Mouse (Mus musculus) frontal cortex, postnatal 25 days (tissue): Measurements from ENCODE around the gene Gbp8.
A peak's percentile ranks its signal among the peaks of the same experiment; 100 is the strongest.
"Not testable (repeated sequence)": the region's sequence is repeated elsewhere in the genome, so short reads cannot be mapped to it uniquely, and the experiment has no call there.

ENCODE experiments used
- DNase-seq, 2 experiments: peaks; one replicate each; pipeline ENCODE4 v3.0.0; 2022; ENCODE audit warnings: low spot score in 2 of 2

Gbp8 gene

DNA sequence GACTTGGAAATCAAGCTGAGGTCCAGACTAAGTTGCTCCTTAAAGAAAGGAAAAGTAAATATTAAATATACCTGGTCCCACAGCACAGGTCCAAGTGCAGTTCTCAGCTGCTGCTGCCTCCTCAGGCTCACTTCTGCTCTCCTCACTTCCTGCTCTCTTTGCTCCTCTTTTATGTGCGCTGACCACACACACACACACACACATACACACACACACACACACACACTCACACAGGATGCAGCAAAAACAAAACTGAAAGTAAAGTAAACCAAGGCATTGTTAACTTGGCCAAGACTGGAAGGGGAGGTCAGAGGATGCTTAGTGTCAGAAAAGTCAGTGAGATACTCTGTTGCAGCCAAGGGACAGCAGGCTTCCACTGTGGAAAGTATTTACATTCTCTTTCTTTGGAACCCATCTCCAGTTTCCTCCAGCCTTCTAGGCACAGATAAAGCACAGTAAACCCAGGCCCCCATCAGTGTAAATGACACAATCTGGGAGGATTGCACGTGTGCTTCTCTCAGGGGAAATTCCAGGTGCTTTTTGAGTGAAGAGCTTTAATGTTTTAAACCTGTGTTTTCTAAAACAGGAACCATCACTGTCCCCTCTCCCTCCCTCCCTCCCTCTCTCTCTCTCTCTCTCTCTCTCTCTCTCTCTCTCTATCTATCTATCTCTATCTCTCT is at the start of gene Gbp8, which contains the start of the genes Gbp9 and Gbp4:
Gbp8 (minus strand) TSS at position 132 of the 680 bp plus-strand sequence.
Gbp9 (minus strand) TSS at position 131 of the 680 bp plus-strand sequence.
Gbp4 (minus strand) TSS at position 178 of the 680 bp plus-strand sequence.
- not testable (repeated sequence) for DNase-seq

DNA sequence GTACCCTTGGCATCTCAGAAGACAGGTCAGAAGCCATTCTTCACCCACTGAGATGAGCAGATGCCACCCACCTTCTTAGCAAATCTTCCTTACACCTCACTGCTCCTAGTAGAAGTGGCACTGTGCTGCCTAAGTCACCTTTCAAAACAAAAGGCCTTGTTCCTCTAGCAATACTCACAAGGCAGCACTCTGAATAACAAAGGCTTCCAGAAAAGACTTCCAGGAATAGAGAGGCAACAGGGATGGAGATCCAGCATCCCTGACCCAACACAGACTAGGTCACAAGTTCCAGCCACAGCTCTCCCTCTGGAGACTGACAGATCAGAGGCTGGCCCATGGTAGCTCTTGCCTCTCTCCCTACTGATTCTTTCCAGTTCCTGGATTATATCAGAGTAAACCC is 42.1 kb upstream of the Gbp8 start:
- no peak for DNase-seq

- no peak for DNase-seq
Observed at GRCm38 (mm10) chr5:105156582-105156981, 17.2 kb upstream of the Gbp8 start.

DNA sequence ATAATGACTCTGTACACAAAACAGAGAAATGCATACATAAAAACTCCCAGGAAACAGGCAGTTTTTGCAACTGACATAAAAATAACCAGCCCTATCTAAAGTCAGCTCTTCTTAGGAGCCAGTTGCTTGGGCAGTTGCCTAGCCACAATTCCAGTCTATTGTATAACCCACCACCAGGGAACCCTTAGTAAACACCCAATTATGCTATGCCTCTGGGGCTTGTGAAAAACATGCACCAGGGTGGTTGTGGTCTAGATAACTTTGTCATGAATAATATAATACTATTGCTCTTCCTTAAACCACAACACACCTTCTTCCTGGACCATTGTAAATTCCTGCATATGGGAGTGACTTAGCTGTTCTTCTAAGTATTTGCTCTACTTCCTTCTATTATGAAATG is 14.7 kb upstream of the Gbp8 start:
- no peak for DNase-seq

DNA sequence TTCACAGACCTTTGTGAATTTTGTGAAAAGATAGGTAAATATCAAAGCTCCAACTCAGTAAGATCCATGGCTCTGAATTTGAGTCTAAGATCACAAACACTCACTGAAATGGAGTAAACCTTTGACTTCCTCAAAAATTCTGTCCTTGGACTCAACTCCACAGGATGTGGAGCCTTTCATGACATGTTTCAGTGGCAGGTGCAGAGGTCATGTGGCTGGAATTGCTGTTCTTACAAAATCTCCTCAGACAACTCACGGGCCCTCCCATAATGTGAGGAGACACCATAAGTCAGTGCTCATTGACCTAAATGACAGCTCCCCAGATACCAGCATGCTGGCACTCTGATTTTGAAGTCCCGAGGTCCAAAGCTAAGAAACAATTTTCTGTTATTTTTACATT is 8.7 kb upstream of the Gbp8 start:
- not testable (repeated sequence) for DNase-seq

- no peak for DNase-seq
Observed at GRCm38 (mm10) chr5:105146447-105146846, 7.1 kb upstream of the Gbp8 start.

- DNase-seq = not testable (repeated sequence)
Observed at GRCm38 (mm10) chr5:105145731-105146130, 6.4 kb upstream of the Gbp8 start.

DNA sequence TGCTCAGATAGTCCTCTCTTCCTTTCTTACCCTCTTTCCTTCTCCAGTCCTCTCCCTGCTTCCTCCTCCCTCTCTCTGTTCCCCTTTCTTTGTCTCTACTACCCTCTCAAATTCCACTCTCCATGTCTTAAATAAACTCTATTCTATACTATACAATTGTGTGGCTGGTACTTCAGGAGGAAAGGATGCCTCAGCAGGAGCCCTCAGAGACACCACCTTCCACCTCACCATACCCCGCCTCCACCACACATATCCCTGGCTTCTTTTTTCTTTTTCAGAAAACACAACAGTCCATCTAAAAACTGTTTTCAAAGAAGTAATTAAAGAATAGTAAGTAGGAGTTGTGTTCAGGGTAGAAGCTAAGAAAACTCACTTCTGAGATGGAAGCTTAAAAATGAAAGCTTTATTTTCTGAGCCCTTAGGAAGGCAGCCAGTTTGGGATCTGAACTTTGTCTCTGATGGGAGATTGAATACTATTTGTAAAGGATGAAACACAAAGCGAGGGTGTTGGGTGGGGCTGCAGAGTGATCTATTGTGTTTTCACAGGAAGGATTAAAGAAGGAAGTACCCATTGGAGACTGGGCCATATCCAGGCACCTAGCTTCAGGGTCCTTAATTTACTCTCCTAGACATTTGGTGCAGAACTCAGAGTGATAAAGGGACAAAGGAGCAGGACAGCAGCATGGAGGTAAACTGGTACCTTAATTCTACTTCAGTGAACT is 910 bp upstream of the Gbp8 start:
- not testable (repeated sequence) for DNase-seq

- no peak for DNase-seq
Observed at GRCm38 (mm10) chr5:105138906-105139305, 434 bp downstream of the Gbp8 start.

- DNase-seq = not testable (repeated sequence)
Observed at GRCm38 (mm10) chr5:105136706-105137304, 2.5 kb downstream of the Gbp8 start.

DNA sequence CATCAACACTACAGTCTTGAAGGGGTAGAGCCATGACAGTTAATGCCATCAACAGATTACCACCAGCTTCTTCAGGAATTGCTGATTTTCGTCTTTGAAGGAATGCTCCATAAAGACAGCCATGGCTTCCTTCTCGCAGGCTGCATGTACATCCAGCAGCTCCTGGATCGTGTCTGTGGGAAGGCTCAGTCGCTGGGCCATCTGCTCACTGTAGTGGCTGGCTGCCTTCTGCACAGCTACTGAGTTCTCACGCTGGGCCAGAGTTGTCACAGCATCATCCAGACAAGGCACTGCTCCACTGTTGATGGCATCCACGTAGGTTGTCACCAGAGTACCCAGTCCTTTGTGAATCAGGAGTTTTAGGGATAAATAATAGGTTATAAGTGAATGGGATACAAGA is 17.6 kb downstream of the Gbp8 start:
- peak in 1 of 2 experiments; percentile 10 for DNase-seq

DNA sequence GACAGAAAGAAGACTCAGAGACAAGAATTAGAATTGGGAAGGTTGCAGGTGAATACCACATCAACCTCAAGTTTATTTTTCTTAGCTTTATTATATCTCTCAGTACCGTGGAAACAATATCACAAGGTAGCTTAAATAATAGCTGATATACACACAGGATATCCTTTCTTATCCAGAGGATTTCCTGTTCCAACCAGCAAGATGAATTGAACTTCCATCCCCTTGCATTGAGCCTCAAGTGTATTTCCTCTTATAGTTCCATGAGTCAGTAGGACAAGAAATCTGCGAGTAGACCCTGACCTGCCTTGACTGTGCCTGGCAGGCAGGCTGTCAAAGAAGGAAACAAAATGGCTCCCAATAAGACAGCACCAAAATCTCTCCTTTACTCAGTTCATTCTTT is 23.6 kb downstream of the Gbp8 start:
- no peak for DNase-seq

DNA sequence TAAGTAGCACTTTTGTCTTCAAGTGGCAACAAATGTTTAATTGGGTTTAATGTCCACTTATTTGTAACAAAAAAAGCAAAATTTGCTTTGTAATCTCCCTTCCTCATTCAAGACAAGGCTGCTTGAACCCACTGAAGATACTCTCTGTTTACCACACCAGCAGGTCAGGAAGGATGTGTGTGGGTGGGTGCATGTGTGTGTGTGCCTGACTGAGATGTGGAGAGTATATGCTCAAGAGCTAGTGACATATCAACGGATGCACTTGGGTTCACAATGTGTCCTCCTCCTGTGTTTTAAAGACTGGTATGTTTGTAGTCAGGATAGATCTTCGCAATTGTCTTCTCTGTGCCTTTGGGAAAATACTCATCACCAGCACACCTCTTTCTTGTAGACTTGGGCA is 24.6 kb downstream of the Gbp8 start:
- no peak for DNase-seq

DNA sequence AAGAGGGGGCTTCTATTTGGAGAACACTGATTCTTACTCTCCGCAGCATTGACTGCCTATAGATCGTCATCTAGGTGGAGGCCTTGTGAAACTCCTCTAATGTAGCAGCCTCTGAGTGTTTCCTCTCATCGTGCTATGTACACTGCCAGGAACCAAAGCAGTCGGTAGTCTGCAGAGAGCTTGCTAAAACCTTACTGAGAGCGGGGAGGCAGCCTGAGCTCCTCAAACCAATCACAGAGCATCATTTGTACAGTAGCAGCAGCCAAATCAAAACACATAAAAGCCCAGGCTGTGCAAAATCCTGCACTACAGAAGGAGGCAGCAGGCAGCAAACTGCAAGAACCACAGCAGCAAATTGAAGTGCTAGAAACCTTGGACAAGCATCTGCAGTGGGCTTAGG is 25.7 kb downstream of the Gbp8 start:
- no peak for DNase-seq

GRCm38 (mm10) chr5:105110271-105110852 is 29.0 kb downstream of the Gbp8 start:
- DNase-seq = peak in 1 of 2 experiments; percentile 4

DNA sequence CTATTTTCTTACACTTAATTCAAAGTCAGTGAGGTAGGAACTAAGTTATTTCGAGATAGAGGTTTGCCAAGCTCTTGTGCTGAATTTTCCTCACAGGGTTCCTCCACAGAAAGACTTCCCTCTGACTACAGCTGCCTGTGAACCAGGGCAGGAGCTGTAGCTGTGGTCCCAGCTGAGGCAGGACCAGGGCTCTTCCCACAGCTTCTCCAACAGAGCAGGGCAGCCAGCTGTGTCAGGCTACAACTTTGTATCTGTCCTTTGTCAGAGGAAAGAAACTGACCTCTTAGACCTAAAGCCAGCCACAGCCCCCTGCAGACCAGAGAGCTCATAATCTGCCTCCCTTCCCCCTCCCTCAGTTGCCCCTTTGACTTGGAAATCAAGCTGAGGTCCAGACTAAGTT is 29.6 kb downstream of the Gbp8 start:
- not testable (repeated sequence) for DNase-seq

DNA sequence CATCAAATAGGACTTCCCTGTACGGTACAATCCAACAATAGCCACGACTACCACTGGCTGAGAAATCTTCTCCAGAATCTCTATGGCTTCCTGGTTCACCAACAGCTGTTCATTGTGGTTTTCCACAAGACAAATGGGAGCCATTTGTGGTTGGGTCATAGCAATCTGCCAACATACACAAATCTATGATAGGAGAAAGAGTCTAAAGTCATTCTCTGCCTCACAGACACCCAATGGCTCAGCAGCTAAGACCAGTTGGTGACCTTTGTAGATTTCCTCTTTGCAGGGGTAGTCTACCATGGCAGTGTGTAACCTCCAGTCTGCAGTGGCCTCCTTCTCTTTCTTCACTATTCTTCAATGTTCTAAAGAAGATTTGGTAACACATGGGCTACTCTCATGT is 33.7 kb downstream of the Gbp8 start:
- DNase-seq = not testable (repeated sequence)

- no peak for DNase-seq
Observed at GRCm38 (mm10) chr5:105081900-105082299, 57.4 kb downstream of the Gbp8 start.

DNA sequence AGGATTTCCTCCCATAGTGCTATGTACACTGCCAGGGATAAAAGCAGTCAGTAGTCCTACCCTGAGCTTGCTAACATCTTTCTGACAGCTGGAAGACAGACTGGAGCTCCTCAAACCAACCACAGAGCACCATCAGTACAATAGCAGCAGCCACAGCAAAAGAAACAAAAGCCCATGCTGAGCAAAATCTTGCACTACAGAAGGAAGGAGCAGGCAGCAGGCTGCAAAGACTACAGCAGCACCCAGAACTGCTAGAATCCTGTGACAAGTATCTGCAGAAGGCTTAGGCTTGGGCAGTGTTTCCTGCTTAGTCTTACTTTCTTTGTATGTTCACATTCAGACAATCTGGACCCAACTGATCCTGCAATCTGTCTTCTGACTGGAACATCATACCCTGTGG is 71.0 kb downstream of the Gbp8 start:
- not testable (repeated sequence) for DNase-seq

DNA sequence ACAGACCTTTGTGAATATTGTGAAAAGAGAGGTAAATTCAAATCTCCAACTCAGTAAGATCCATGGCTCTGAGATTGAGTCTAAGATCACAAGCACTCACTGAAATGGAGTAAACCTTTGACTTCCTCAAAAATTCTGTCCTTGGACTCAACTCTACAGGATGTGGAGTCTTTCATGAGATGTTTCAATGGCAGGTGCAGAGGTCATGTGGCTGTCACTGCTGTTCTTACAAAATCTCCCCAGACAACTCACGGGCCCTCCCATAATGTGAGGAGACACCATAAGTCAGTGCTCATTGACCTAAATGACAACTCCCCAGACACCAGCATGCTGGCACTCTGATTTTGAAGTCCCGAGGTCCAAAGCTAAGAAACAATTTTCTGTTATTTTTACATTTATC is 74.9 kb downstream of the Gbp8 start:
- not testable (repeated sequence) for DNase-seq

GRCm38 (mm10) chr5:105063321-105063720 is 76.0 kb downstream of the Gbp8 start:
- no peak for DNase-seq

GRCm38 (mm10) chr5:105062403-105062802 is 76.9 kb downstream of the Gbp8 start:
- not testable (repeated sequence) for DNase-seq
